Mouse (Mus musculus) cortical plate, adult 2 months (tissue): Measurements from ENCODE around the gene Gm19426.

Source experiments
- CTCF ChIP-seq: fragments of 200-500 bp; IDR thresholded peaks from 2 replicates; pipeline ENCODE4 v1.5.1; 2011; ENCODE audit warnings: mild to moderate bottlenecking, control low read depth, low read length; ENCODE audit not compliant: insufficient read depth; ENCODE audit errors: extremely low read depth
- POLR2A ChIP-seq: fragments of 200-500 bp; IDR thresholded peaks from 2 replicates; pipeline ENCODE4 v1.6.1; 2011; ENCODE audit warnings: mild to moderate bottlenecking, low read length, control low read depth; ENCODE audit not compliant: insufficient read depth; ENCODE audit errors: extremely low read depth

GRCm38 (mm10) chr2:84750115-84750514 is 6.7 kb upstream of the Gm19426 start:
- no peak for TF ChIP-seq POLR2A
- TF ChIP-seq CTCF: no peak
